Mouse (Mus musculus) kidney, adult 8-10 months (tissue): Measurements from ENCODE around the gene Cnp.
"Not testable (repeated sequence)": the region's sequence is repeated elsewhere in the genome, so short reads cannot be mapped to it uniquely, and the experiment has no call there.

ENCODE experiments used
- DNase-seq, 2 experiments: peaks; one replicate each; pipeline ENCODE4 v3.0.0; 2022

Gene Cnp

DNA sequence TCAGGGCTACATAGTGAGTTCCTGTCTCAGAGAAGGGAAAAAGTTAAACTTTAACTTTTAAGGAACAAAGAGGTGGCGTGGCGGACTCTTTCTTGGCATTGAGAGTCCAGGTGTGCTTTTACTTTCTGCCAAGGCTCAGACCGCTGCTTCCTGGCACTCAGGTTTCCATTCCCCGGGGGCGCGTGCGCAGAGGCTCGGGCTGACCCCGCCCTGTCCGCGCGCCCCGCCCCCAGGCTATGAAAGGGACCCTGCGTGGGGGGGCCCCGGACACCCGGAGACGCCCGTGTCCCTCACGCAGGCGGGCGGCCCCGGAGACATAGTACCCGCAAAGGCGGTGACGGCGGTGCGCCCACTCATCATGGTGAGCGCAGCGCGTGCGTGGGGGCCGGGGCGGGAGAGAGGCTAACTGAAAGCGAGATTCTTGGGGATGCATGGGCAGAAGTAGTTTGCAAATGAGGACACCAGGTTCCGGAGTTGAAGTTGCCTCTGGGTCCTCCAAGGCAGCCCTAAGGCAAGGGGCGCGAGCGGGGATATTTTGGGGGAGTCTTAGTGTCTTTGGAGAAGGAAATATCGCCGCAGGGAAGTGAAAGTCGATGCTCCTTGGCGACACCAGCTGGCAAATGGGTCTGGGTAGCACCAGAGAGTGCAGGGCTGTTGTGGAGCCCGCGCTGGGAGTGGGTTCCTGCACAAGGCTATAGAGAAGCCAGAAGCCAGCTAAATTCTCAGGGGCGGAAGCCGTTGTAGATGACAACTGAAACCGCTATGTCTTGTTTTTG, at the start of gene Cnp:
Cnp (plus strand) TSS at position 197 of the 776 bp plus-strand sequence.
- peak; percentile 73 to 76 for DNase-seq

DNA sequence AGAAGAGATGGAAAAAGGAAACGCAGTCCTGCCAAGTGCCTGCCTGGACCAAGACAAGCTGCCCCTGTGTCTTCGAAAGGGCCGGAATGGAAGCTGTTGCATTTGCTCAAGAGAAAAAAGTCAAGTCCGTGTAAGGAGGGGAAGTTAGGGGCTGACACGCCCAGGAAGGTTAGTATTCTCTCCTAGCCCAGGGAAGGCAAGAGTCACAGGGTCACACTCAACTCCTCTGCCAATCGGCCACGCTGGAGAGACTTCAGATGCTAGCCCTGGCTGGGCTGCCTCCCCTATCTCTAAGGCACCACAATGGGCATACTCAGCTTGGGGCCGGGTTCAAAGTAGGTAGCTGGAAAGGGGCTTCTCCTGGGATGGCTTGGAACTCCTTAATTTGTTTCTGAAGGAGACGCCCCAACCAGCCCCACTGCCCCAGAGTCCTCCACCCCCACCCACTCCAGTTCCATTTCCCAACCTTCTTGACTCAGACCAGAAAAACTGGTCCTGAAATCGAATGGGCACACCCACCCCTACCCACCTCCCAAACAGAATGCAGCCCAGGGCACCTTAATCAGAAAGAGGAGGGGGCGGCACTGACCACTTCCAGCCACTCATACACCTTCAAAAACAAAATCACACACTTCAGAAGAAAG, 49.6 kb upstream of the Cnp start:
- no peak for DNase-seq

DNA sequence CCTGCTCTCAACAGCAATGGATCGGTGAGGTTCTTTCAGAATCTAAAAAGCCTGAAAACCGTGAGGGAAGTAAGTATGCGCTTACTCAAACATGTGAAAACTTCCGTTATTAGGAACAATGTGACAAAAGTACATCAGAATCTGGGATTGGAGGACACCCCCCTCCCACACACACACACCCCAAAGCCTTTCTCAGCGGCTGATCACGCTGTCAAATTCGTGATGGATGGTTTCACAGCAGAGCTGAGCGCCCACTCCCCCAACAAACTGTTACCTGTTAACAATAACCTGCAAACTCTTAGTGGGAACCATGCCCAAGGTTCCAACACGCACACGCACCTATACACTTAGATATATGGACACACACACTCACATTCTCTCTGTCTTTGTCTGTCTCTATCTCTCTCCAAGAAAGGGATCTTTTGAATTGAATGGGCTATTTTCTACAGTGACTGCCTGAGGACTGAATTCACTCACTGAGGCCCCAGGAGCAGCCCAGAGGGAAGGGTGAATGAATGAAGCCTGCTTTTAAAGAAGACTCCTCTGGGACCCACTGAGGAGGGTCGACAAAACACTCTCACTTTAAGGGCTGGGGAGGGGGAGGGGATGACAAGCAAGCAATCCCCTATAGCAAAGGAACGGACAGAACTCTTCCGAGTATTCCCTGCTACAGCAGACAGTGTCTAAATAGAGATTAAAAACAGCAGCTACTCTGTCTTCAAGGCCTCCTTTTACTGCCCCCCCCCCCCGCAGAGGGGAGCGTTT, 48.5 kb upstream of the Cnp start:
- DNase-seq = no peak

- DNase-seq = peak; percentile 60 to 68
Observed at GRCm38 (mm10) chr11:100527066-100527457, 47.6 kb upstream of the Cnp start.

DNA sequence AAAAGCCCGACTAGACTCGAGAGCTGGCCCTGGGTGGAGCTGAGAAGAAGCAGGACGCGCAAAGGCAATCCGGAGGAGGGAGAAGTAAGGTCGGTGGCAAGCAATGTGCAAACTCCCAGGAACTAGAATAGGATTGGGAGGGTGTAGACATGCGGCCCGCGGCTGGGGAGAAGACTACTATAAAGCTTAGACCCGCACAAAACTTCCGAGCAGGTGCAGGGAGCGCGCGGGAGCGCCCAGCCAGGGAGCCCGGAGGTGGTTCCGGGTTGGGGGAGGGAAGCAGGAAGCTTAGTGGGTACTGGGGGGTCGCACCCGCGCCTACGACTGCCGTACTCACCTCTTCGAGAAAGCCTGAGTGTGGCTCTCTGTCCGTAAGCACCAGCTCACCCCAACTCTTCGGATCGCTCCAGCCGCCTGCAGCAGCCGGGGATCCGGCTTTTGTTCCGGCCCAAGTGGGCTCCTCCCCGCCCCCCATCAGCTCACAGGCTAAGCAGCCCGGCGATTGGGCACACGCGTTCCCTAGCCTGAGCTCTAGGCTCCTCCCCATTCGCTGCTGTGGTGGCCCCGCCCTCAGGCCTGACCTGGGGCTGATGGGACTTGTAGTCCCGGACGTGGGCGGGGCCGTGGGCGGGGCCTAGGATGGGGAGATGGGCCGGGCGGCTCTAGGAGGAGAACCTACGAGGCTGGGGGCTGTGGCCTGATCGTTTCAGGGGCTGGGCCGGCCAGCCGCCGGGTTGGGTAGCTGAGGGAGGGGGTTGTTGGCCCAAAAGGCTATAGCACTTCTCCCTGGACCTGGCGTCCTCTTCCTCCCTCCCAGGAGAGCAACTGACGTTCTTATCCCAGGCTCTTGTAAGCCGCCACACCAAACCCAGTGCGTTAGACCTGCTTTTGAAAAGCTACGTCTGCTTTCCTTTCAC, 47.0 kb upstream of the Cnp start, which contains the start of gene Acly:
Acly (minus strand) TSS at position 543 of the 917 bp plus-strand sequence.
- peak; percentile 99 for DNase-seq

DNA sequence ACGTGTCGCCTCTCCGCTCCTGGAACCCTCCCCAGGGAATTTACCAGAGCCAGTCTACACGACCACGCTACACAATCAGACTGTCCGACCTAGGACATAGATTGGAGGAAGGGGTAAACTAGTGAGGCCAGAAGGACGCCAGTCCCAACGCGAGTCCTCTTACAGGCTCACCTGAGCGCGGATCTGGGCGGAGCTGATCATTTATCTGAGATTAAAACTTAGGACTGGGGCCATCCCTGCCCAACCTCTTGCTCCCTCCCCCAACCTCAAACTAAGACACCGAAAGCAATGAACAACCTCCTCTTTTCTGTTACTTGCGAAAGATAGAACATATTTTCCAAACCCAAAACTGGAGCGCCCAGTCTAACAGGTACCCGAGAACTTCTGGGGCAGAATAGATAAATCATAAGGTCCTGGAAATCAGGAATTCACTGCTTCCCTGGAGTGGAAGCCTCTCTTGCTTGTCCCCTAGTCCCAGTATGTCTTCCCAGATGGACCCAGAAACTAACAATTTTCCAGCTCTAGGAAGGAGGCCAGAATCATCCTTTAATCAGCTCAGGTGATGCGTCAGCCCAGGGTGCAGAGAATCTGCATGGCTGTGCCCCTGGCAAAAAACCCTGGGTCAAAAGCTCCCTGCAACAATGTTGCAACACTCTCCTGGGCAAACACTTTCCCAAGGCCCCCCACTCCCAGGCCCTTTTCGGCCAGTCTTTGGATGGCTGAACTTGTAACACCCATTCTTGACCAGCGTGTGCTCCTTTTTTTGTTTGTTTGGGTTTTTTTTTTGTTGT, 46.1 kb upstream of the Cnp start:
- no peak for DNase-seq

DNA sequence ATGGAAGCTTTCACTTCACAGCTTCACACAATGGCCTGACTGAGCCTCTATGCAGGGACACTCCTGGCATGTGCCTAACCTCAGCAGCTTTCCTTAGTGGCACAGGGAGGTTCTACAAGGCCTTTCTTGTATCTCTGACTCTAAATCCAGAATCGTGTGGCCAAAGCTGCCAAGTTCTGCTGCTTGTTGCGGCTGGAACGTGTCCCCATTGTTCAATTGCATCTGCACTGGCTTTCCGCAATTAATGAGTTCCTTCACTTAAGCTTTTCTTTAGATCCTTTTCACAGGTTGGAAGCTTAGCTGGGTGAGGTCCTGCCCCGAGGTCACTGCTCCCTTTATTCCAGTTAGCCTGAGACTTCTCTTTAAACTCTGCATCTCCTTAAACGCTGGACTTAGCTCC, 40.8 kb upstream of the Cnp start:
- no peak for DNase-seq

GRCm38 (mm10) chr11:100534411-100534810, 40.3 kb upstream of the Cnp start:
- not testable (repeated sequence) for DNase-seq

- not testable (repeated sequence) for DNase-seq
Observed at GRCm38 (mm10) chr11:100534821-100535220, 39.9 kb upstream of the Cnp start.

DNA sequence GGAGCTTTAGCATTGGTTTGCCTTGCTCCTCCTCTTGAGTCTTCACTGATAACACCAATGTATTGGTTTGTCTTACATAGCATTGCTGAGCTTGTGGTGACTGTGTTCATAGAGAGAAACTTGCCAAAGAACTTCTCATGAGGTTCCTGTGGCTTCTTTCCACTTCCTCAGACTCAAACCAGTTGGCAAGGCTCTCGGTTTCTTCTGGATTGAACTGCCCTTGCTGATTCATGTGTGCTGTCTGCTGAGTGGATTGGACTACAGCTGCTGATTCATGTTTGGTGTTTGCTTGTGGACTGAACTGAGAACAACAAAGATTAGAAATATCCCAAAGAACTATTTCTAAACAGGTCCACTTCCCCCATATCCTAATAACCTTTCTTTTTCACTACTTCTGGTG, 38.7 kb upstream of the Cnp start:
- DNase-seq = no peak

DNA sequence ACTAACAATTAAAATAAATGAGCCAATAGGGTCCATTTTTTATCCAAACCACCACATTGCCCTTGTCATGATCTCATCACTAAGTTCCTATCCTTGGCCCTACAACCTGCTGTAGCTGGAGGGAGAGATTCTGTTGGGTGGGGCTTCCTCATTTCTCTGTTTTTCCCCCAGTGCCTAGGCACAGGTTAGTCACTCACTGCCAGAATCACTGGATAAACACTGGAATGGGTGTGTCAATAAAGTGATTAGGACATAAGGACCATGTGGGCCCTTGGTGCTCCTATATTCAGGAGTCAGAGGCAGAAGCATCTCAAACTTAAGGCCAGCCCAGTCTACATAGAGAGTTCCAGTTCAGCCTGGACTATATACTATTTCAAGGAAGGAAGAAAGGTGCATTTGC, 38.2 kb upstream of the Cnp start:
- DNase-seq = no peak

GRCm38 (mm10) chr11:100540966-100541365, 33.7 kb upstream of the Cnp start:
- DNase-seq = no peak

DNA sequence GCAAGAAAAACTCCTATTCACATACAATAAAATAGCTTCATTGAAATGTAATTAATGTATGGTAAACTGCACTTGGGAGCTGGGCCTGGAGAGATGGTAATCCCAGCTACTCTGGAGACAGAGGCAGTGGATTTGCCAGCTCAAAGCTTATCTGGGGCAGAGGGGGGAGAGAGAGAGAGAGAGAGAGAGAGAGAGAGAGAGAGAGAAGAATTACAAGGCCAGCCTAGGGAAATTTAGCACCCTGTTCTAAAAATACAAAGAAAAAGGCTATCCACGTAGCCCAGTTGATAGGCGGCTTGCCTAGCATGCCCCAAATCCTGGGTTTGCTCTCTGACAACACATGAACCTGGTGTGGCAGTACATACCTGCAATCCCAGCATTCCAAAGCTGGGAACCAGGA, 33.1 kb upstream of the Cnp start:
- DNase-seq = no peak

DNA sequence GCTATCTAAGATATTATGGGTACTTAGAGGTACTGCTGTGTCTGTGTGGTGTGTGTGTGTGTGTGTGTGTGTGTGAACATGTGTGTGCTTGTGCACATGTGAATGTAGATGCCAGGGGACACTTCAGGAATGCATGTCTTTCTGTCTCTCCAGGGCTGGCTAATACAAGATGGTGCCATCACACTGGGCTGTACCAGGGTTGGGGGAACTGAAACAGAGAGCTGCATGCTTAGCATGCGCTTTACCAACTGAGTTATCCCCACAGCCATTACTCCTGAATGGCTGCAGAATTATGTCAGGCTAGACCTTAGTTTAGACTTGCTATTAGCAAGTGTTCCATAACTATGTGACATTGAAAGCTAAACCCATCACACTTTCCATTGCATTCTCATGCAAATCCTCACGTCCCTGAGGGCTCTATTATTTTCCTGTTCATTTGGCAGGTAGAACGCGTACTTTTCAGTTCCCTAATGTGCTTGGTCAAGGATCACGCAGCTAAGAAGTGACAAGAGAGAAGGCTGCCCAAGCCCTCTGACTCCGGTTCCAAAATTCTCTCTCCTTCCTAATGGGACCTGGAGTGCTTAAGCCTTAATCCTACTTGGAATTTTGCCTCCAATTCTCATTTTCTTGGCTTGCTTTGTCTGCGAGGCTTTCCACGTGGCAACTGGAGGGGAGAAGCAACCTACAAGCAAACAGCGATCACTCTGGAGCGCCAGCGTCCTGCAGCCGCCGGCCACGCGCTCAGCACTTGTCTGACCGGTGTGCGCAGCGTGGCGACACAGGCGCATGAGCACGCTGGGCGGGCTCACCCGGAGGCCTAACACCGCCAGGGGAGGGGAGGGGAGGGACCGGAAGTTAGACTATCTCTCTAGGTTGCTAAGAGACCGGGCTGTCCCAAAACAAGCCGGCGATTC, 29.6 kb upstream of the Cnp start, which contains the start of gene Ttc25:
Ttc25 (plus strand) TSS at position 776 of the 914 bp plus-strand sequence.
- peak; percentile 88 to 90 for DNase-seq

- DNase-seq = no peak
Observed at GRCm38 (mm10) chr11:100545746-100546085, 29.0 kb upstream of the Cnp start.

GRCm38 (mm10) chr11:100546955-100547354, 27.7 kb upstream of the Cnp start:
- no peak for DNase-seq

DNA sequence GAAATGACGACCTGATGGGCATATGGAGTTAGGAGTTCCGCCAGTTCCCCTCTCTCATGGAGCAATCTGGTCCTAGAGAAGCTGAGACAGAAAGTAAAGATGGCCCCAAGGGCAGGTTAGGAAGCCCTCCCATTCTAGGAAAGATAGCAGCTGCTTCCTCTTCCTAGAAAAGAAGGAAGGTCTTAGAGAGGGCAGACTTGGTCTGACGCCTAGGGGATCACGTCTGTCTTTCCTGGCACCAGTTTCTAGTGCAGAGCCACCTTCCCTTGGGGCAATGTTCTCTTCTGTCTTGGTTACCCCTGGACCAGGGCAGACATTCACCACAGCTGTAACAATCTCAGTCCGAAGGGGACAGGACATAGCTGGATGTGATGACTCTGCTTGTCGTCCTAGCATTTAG, 26.6 kb upstream of the Cnp start:
- no peak for DNase-seq

DNA sequence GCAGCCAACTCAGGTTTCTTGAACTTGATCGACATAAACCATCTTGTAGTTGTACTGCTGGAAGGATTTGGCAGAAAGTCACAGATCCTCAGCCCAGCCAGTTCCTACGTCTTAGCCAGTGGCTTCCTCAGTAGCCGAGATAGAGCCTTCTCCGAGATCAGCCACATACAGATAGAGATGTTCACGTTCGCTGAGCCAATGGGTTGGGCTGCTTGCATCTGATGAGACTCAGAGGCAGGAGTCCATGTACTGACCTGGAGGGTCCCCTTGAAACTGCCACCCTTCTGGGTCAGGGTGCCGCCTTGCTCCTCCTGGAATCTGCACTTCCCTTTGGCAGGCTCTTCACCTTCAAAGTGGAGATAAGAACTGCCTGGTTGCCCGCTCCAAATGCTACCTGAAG, 25.2 kb upstream of the Cnp start:
- no peak for DNase-seq

DNA sequence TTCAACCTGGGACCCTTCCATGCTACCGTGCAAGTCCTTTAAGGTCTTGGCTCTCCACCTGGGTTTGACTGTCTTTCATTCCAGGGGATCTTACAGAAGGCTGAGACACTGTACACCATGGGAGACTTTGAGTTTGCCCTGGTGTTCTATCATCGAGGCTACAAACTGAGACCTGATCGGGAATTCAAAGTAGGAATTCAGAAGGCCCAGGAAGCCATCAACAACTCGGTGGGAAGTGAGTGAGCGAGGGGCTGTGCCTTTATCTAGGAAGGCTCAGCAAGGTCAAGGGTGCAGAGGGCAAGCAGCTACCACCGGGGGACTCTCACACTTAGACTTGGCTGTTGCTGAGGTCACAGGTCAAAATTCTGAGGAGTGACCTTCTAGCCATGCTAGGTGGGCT, 24.6 kb upstream of the Cnp start:
- no peak for DNase-seq

- DNase-seq = no peak
Observed at GRCm38 (mm10) chr11:100552842-100553241, 21.9 kb upstream of the Cnp start.

DNA sequence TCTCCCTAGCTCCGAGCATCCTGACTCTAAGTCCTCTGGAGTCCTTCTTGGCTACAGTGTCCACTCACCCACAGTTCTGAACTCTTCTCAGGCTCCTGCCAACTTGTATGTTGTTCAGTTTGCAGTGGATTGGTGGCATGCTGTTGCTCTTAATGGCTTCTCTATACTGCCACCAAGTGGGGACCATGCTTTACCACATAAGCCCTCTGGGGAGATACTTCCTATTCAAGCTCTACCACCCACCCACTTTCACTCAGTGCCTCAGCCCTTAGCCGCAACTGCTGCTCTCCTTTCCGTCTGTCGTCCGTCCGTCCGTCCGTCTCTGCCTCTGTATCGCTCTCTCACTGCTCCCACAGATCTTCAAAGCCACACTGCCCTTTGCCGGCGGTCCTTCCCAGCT, 19.1 kb upstream of the Cnp start:
- peak; percentile 61 to 69 for DNase-seq
